Mouse (Mus musculus): ENCODE measurements around the gene Pnkp.

DNA sequence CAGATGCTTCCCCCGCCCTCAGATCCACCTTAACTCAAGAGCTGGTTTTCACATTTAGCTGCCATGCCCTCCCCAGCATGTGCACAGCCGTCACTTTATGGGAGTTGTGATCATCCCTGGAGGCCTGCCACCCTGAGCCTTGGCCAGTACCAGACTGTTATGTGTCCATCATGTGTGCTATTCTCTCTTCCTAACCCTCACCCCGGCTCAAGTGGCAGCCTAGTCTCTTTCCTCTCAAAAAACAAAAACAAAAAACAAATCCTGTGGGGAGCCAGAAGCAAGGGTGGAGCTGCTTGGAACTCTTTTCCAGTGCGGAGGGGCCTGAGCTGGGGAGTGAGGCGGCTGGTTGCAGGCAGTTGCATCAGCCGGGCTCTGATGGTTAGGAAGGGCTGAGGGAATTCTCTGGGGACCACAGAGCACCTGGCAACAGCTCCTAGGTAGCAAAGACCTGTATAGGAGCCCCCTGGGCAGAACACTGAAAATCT is 38.1 kb upstream of the Pnkp start:
- TF ChIP-seq GATA1 (IDR thresholded peaks at IDR 0.05; ENCODE audit: borderline replicate concordance, low read length) (no peak), FLI1 (IDR thresholded peaks at IDR 0.05; ENCODE audit: low read length) (no peak)
